Mouse (Mus musculus): ENCODE results near the gene Sh3bgrl3. TPM values are rescaled to one million over a fixed set of nuclear protein-coding genes. Genes with fewer than 3 reads are reported as not detected.

Gene Sh3bgrl3
- polyA plus RNA-seq, 1 experiment from 2014 or later: 215 TPM

GRCm38 (mm10) chr4:134136280-134136926, 7.8 kb upstream of the Sh3bgrl3 start:
- DNase-seq (no peak), ATAC-seq (no peak)
- no peak overlapping the region for H3K4me2 ChIP-seq (ENCODE audit: low read depth, low read length)
- TF ChIP-seq EP300 (IDR thresholded peaks at IDR 0.05; ENCODE audit: low read depth) (no peak), CTCF (IDR thresholded peaks at IDR 0.05; ENCODE audit: low read depth) (no peak)
- H3K27me3 ChIP-seq (ENCODE audit: insufficient read depth, low read length): no peaks in the 10 kb centered on the region
- no peaks in the 10 kb centered on the region for H3K9me3 ChIP-seq (ENCODE audit: low read length)
- H3K9ac ChIP-seq (replicated peaks): no peak overlapping the region
- H3K27ac ChIP-seq (ENCODE audit: low read depth): no peak overlapping the region
- no peaks in the 10 kb centered on the region for H3K4me1 ChIP-seq (ENCODE audit: insufficient read depth)
- no peak overlapping the region for H3K4me3 ChIP-seq (ENCODE audit: low read depth, low read length)
- H3K36me3 ChIP-seq (replicated peaks; ENCODE audit: insufficient read depth, low read length): peaks cover 18% of the 10 kb centered on the region
- WGBS (ENCODE audit: insufficient replicate concordance): 59% methylated on average over 3 of the region's 3 CpGs

DNA sequence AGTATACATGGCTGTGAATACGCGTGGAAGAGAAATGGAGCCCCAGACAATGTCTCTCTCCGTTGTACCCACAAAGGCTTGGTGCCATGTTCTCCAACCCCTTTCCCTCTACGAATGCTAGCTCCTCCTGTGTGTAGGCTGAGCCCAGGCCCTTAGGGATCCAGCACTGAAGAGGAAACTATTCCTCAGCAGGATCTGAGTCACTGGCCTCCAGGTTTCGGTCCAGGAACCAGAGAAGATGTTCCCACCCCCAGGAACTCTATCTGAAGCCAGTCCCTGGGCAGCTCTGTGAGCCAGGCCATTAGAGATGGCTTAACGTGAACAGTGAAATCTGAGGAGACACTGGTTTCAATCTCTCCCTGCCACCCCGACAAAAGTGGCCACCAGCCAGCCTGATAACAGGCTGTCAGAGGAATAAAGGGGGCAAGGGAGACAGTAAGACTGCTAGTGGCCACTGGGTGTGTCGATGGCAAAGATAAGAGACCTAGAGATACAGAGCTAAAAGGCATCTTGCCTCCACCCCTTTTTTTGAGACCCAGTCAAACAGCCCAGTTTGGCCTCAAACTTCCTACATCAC, 4.0 kb upstream of the Sh3bgrl3 start:
- no peak overlapping the region for H3K27ac ChIP-seq (ENCODE audit: low read depth)
- H3K4me2 ChIP-seq (ENCODE audit: low read depth, low read length): no peak overlapping the region
- H3K4me3 ChIP-seq (ENCODE audit: low read depth, low read length): no peak overlapping the region
- no peak for DNase-seq
- WGBS (ENCODE audit: insufficient replicate concordance): 68% methylated on average over 8 of the region's 8 CpGs
- TF ChIP-seq EP300 (IDR thresholded peaks at IDR 0.05; ENCODE audit: low read depth) (no peak), CTCF (IDR thresholded peaks at IDR 0.05; ENCODE audit: low read depth) (no peak)
- no peaks in the 10 kb centered on the region for H3K27me3 ChIP-seq (ENCODE audit: insufficient read depth, low read length)
- H3K36me3 ChIP-seq (replicated peaks; ENCODE audit: insufficient read depth, low read length): peaks cover 14% of the 10 kb centered on the region
- no peak for ATAC-seq
- peaks cover 31% of the 10 kb centered on the region for H3K4me1 ChIP-seq (ENCODE audit: insufficient read depth)
- no peak overlapping the region for H3K9ac ChIP-seq (replicated peaks)
- H3K9me3 ChIP-seq (ENCODE audit: low read length): no peaks in the 10 kb centered on the region

DNA sequence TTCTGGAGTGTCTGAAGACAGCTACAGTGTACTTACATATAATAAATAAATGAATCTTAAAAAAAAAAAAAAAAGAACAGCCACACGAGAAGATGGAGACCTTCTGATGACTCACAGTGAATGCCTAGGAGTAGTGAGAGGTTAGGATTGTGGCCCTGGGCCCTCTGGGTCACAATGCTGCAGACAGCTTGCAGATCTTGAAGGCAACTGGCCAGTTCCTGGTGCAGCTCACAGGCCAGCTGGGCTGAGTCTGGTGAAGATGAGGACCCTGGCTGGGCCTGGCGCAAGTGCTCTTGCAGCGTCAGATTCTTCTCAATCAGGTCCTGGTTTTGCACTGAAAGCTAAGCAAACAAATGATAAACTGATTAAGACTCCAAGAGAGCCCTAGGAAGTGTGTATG, 3.5 kb upstream of the Sh3bgrl3 start:
- no peaks in the 10 kb centered on the region for H3K27me3 ChIP-seq (ENCODE audit: insufficient read depth, low read length)
- H3K9me3 ChIP-seq (ENCODE audit: low read length): no peaks in the 10 kb centered on the region
- no peak overlapping the region for H3K4me2 ChIP-seq (ENCODE audit: low read depth, low read length)
- no peak overlapping the region for H3K9ac ChIP-seq (replicated peaks)
- no peak overlapping the region for H3K27ac ChIP-seq (ENCODE audit: low read depth)
- no peak for ATAC-seq
- peaks cover 13% of the 10 kb centered on the region for H3K36me3 ChIP-seq (replicated peaks; ENCODE audit: insufficient read depth, low read length)
- peaks cover 35% of the 10 kb centered on the region for H3K4me1 ChIP-seq (ENCODE audit: insufficient read depth)
- TF ChIP-seq EP300 (IDR thresholded peaks at IDR 0.05; ENCODE audit: low read depth) (no peak), CTCF (IDR thresholded peaks at IDR 0.05; ENCODE audit: low read depth) (no peak)
- no peak overlapping the region for H3K4me3 ChIP-seq (ENCODE audit: low read depth, low read length)
- no peak for DNase-seq
- 81% methylated on average over 3 of the region's 3 CpGs for WGBS (ENCODE audit: insufficient replicate concordance)

GRCm38 (mm10) chr4:134129482-134129881, 893 bp upstream of the Sh3bgrl3 start:
- peaks cover 38% of the 10 kb centered on the region for H3K4me1 ChIP-seq (ENCODE audit: insufficient read depth)
- no peaks in the 10 kb centered on the region for H3K9me3 ChIP-seq (ENCODE audit: low read length)
- peak overlapping the region; percentile 83 for H3K27ac ChIP-seq (ENCODE audit: low read depth)
- H3K36me3 ChIP-seq (replicated peaks; ENCODE audit: insufficient read depth, low read length): peaks cover 7% of the 10 kb centered on the region
- TF ChIP-seq EP300 (IDR thresholded peaks at IDR 0.05; ENCODE audit: low read depth): no peak; the same call in 1 of the 2 replicates
- ATAC-seq (no peak), DNase-seq (peak; percentile 53)
- peak overlapping the region; percentile 85 for H3K9ac ChIP-seq (replicated peaks)
- 31% methylated on average over 6 of the region's 6 CpGs for WGBS (ENCODE audit: insufficient replicate concordance)
- peak overlapping the region; percentile 84 for H3K4me2 ChIP-seq (ENCODE audit: low read depth, low read length)
- no peaks in the 10 kb centered on the region for H3K27me3 ChIP-seq (ENCODE audit: insufficient read depth, low read length)
- H3K4me3 ChIP-seq (ENCODE audit: low read depth, low read length): peak overlapping the region; percentile 63

DNA sequence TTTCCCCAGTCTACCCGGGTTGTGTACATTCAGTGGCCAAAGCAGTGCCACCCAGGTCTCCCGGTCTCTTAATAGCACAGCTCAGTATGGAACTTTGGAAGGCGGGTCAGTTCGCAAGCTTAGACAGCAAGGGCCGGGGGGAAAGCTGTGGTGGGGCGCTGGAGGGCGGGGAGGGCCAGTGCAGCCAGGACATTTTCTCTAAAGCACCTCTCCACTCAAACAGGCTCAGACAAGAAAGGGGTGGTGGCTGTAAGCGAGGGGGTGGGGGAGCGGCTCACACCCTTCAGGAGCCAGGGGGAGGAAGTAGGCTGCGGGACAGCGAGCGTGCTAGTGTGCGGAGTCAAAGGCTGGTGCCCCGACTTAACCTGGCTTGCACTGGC, 384 bp upstream of the Sh3bgrl3 start:
- peak overlapping the region; percentile 63 for H3K4me3 ChIP-seq (ENCODE audit: low read depth, low read length)
- no peaks in the 10 kb centered on the region for H3K27me3 ChIP-seq (ENCODE audit: insufficient read depth, low read length)
- H3K9ac ChIP-seq (replicated peaks): peak overlapping the region; percentile 85
- WGBS (ENCODE audit: insufficient replicate concordance): 1% methylated on average over 14 of the region's 14 CpGs
- H3K4me2 ChIP-seq (ENCODE audit: low read depth, low read length): peak overlapping the region; percentile 84
- DNase-seq (peak; percentile 62), ATAC-seq (peak; percentile 60)
- peaks cover 7% of the 10 kb centered on the region for H3K36me3 ChIP-seq (replicated peaks; ENCODE audit: insufficient read depth, low read length)
- H3K9me3 ChIP-seq (ENCODE audit: low read length): no peaks in the 10 kb centered on the region
- TF ChIP-seq CTCF (IDR thresholded peaks at IDR 0.05; ENCODE audit: low read depth) (no peak), EP300 (IDR thresholded peaks at IDR 0.05; ENCODE audit: low read depth) (no peak)
- peaks cover 43% of the 10 kb centered on the region for H3K4me1 ChIP-seq (ENCODE audit: insufficient read depth)
- peak overlapping the region; percentile 83 for H3K27ac ChIP-seq (ENCODE audit: low read depth)

- no peak for ATAC-seq
- Histone ChIP-seq H3K4me1 (ENCODE audit: insufficient read depth) (peaks cover 46% of the 10 kb centered on the region), H3K9ac (replicated peaks) (peak overlapping the region; percentile 85), H3K4me2 (ENCODE audit: low read depth, low read length) (peak overlapping the region; percentile 84), H3K9me3 (ENCODE audit: low read length) (no peaks in the 10 kb centered on the region), H3K27me3 (ENCODE audit: insufficient read depth, low read length) (no peaks in the 10 kb centered on the region), H3K36me3 (replicated peaks; ENCODE audit: insufficient read depth, low read length) (peaks cover 7% of the 10 kb centered on the region), H3K4me3 (ENCODE audit: low read depth, low read length) (peak overlapping the region; percentile 63), H3K27ac (ENCODE audit: low read depth) (no peak overlapping the region)
- WGBS (ENCODE audit: insufficient replicate concordance): 50% methylated on average over 8 of the region's 8 CpGs
- DNase-seq: no peak
- TF ChIP-seq EP300 (IDR thresholded peaks at IDR 0.05; ENCODE audit: low read depth): no peak
- TF ChIP-seq CTCF (IDR thresholded peaks at IDR 0.05; ENCODE audit: low read depth): no peak
Observed at GRCm38 (mm10) chr4:134127793-134128192, 796 bp downstream of the Sh3bgrl3 start.

Data from liver, postnatal 0 days (tissue).